Mouse (Mus musculus): ENCODE data around the gene Zmynd8. TPM values are rescaled to one million over a fixed set of nuclear protein-coding genes. Genes with fewer than 3 reads are reported as not detected.

Zmynd8 gene
- 67.6 and 71.5 TPM in 2 replicates for polyA plus RNA-seq (2016; fragmentation: Nextera tagmentation; extraction: Ambion mirVana)

- H3K9ac ChIP-seq, result no peak within 1 kb of the TSS
- no peak for ATAC-seq (ENCODE audit: low FRiP score)
- H3K27ac ChIP-seq, result no peak within 1 kb of the TSS
Observed at GRCm38 (mm10) chr2:165898202-165899194, at the start of gene Zmynd8. Zmynd8 (minus strand) TSS chr2:165899016.

DNA sequence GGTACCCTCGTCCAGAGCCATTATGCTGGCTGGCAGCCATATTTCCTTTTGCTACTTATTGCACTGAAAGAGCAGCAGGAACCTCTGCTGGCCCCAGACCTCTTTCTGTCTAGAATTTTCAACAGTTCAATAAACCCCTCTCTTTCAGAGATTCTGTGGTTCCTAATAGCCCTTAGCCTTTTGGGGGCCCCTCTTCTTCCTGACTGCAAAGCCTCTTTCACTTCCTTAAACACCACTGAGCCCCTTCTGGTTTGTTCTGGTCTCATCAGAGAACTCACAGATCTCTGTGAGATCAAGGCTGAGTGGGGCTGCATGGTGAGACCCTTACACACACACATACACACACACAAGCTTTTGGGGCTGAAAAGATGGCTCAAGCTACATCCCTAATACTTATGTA, 49.2 kb upstream of the Zmynd8 start:
- peaks cover 7% of the 10 kb centered on the region; the same call in 1 of the 2 replicates for H3K4me1 ChIP-seq
- H3K27ac ChIP-seq, result no peak overlapping the region
- H3K36me3 ChIP-seq (replicated peaks), result no peaks in the 10 kb centered on the region
- H3K4me3 ChIP-seq (replicated peaks), result no peak overlapping the region
- 58% methylated on average over 1 of the region's 1 CpGs for WGBS
- no peaks in the 10 kb centered on the region for H3K9me3 ChIP-seq
- no peak for ATAC-seq (ENCODE audit: low FRiP score)
- H3K4me2 ChIP-seq, result no peak overlapping the region
- no peak overlapping the region for H3K9ac ChIP-seq
- H3K27me3 ChIP-seq, result peaks cover 6% of the 10 kb centered on the region; the same call in 1 of the 2 replicates

More at GRCm38 (mm10) chr2:165898202-165899194, at the start of gene Zmynd8:
- Histone ChIP-seq H3K4me2 (peak within 1 kb of the TSS; percentile 21; the same call in 1 of the 2 replicates), H3K4me1 (peaks cover 34% of the 10 kb centered on the region), H3K9me3 (no peaks in the 10 kb centered on the region), H3K27me3 (no peaks in the 10 kb centered on the region), H3K36me3 (replicated peaks) (no peaks in the 10 kb centered on the region), H3K4me3 (replicated peaks) (no peak within 1 kb of the TSS)
- WGBS, result 24% methylated on average over 23 of the region's 23 CpGs

- peaks cover 6% of the 10 kb centered on the region; the same call in 1 of the 2 replicates for H3K27me3 ChIP-seq
- ATAC-seq (ENCODE audit: low FRiP score), result no peak
- H3K36me3 ChIP-seq (replicated peaks), result no peaks in the 10 kb centered on the region
- H3K4me1 ChIP-seq, result no peaks in the 10 kb centered on the region
- no peak overlapping the region for H3K4me3 ChIP-seq (replicated peaks)
- 89% methylated on average over 1 of the region's 1 CpGs for WGBS
- H3K9ac ChIP-seq, result no peak overlapping the region
- H3K27ac ChIP-seq, result no peak overlapping the region
- H3K9me3 ChIP-seq, result no peaks in the 10 kb centered on the region
- no peak overlapping the region for H3K4me2 ChIP-seq
Observed at GRCm38 (mm10) chr2:165946046-165946564, 47.3 kb upstream of the Zmynd8 start.

GRCm38 (mm10) chr2:165944576-165945351, 45.9 kb upstream of the Zmynd8 start:
- ATAC-seq (ENCODE audit: low FRiP score), result no peak
- 79% methylated on average over 11 of the region's 11 CpGs for WGBS

DNA sequence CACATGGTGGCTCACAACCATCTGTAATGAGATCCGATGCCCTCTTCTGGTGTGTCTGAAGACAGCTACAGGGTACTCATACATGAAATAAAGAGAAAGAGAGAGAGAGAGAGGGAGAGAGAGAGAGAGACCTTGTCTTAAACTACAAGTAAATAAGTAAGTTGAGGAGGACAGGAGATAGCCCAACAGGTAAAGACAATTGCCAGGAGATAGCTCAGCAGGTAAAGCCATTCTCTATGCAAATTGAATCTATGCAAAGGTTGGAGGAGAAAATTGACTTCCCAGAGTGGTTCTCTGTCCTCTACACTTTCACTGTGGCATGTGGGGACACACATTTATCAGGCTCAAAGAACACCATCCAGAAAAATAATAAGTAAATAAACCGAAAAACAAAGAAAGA, 44.3 kb upstream of the Zmynd8 start:
- Histone ChIP-seq H3K36me3 (replicated peaks) (no peaks in the 10 kb centered on the region), H3K27me3 (no peaks in the 10 kb centered on the region), H3K9me3 (no peaks in the 10 kb centered on the region), H3K4me2 (no peak overlapping the region), H3K4me1 (no peaks in the 10 kb centered on the region), H3K9ac (no peak overlapping the region), H3K4me3 (replicated peaks) (no peak overlapping the region), H3K27ac (no peak overlapping the region)
- 98% methylated on average over 2 of the region's 2 CpGs for WGBS
- ATAC-seq (ENCODE audit: low FRiP score), result no peak

More at GRCm38 (mm10) chr2:165944576-165945351, 45.9 kb upstream of the Zmynd8 start:
- Histone ChIP-seq H3K4me3 (replicated peaks) (no peak overlapping the region), H3K9ac (no peak overlapping the region), H3K27ac (no peak overlapping the region), H3K4me2 (no peak overlapping the region), H3K36me3 (replicated peaks) (no peaks in the 10 kb centered on the region), H3K27me3 (peaks cover 3% of the 10 kb centered on the region; the same call in 1 of the 2 replicates), H3K9me3 (no peaks in the 10 kb centered on the region), H3K4me1 (no peaks in the 10 kb centered on the region)

GRCm38 (mm10) chr2:165936106-165936505, 37.3 kb upstream of the Zmynd8 start:
- no peak overlapping the region for H3K4me3 ChIP-seq (replicated peaks)
- no peak overlapping the region for H3K9ac ChIP-seq
- H3K27ac ChIP-seq, result no peak overlapping the region
- H3K36me3 ChIP-seq (replicated peaks), result no peaks in the 10 kb centered on the region
- no peak overlapping the region for H3K4me2 ChIP-seq
- H3K4me1 ChIP-seq, result no peaks in the 10 kb centered on the region
- ATAC-seq (ENCODE audit: low FRiP score), result no peak
- 77% methylated on average over 12 of the region's 12 CpGs for WGBS
- H3K27me3 ChIP-seq, result no peaks in the 10 kb centered on the region
- no peaks in the 10 kb centered on the region for H3K9me3 ChIP-seq

- Histone ChIP-seq H3K9ac (no peak overlapping the region), H3K4me2 (no peak overlapping the region), H3K4me1 (no peaks in the 10 kb centered on the region), H3K4me3 (replicated peaks) (no peak overlapping the region), H3K27me3 (no peaks in the 10 kb centered on the region), H3K36me3 (replicated peaks) (no peaks in the 10 kb centered on the region), H3K27ac (no peak overlapping the region), H3K9me3 (no peaks in the 10 kb centered on the region)
- 92% methylated on average over 16 of the region's 16 CpGs for WGBS
- ATAC-seq (ENCODE audit: low FRiP score), result no peak
Observed at GRCm38 (mm10) chr2:165927705-165928104, 28.9 kb upstream of the Zmynd8 start.

DNA sequence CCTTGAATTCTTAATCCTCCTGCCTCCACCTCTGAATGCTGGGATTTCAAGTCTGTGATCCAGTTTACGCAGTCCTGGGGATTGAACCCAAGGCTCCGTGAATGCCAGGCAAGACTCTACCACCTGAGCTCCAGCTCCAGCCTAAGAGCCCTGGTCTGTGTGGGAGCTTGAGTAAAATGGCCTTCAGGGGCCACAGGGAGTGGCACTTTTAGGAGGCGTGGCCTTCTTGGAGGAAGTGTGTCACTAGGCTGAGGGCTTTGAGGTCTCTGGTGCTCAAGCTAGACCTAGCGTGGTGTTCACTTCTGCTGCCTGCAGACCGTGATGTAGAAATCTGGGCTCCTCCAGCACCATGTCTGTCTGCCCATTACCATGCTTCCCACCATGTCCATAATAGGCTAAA, 27.4 kb upstream of the Zmynd8 start:
- ATAC-seq (ENCODE audit: low FRiP score), result no peak
- Histone ChIP-seq H3K9me3 (no peaks in the 10 kb centered on the region), H3K9ac (no peak overlapping the region), H3K4me2 (no peak overlapping the region), H3K4me1 (0 out of 2 replicates have a peak, but pooled peaks cover 3% of the 10 kb centered on the region), H3K27ac (no peak overlapping the region), H3K27me3 (no peaks in the 10 kb centered on the region), H3K4me3 (replicated peaks) (no peak overlapping the region), H3K36me3 (replicated peaks) (no peaks in the 10 kb centered on the region)
- WGBS, result 95% methylated on average over 5 of the region's 5 CpGs

GRCm38 (mm10) chr2:165925144-165925543, 26.3 kb upstream of the Zmynd8 start:
- Histone ChIP-seq H3K4me2 (no peak overlapping the region), H3K4me3 (replicated peaks) (no peak overlapping the region), H3K27me3 (no peaks in the 10 kb centered on the region), H3K9ac (no peak overlapping the region), H3K4me1 (0 out of 2 replicates have a peak, but pooled peaks cover 3% of the 10 kb centered on the region), H3K27ac (no peak overlapping the region), H3K9me3 (no peaks in the 10 kb centered on the region), H3K36me3 (replicated peaks) (no peaks in the 10 kb centered on the region)
- 65% methylated on average over 3 of the region's 3 CpGs for WGBS
- ATAC-seq (ENCODE audit: low FRiP score), result no peak

- no peak overlapping the region for H3K9ac ChIP-seq
- 0 out of 2 replicates have a peak, but pooled peaks cover 3% of the 10 kb centered on the region for H3K4me1 ChIP-seq
- H3K27ac ChIP-seq, result no peak overlapping the region
- no peak for ATAC-seq (ENCODE audit: low FRiP score)
- no peaks in the 10 kb centered on the region for H3K36me3 ChIP-seq (replicated peaks)
- no peak overlapping the region for H3K4me3 ChIP-seq (replicated peaks)
- no peaks in the 10 kb centered on the region for H3K27me3 ChIP-seq
- 90% methylated on average over 2 of the region's 2 CpGs for WGBS
- H3K9me3 ChIP-seq, result no peaks in the 10 kb centered on the region
- H3K4me2 ChIP-seq, result no peak overlapping the region
Observed at GRCm38 (mm10) chr2:165924695-165925094, 25.9 kb upstream of the Zmynd8 start.

GRCm38 (mm10) chr2:165923715-165924114, 24.9 kb upstream of the Zmynd8 start:
- no peak for ATAC-seq (ENCODE audit: low FRiP score)
- no peaks in the 10 kb centered on the region for H3K9me3 ChIP-seq
- 96% methylated on average over 8 of the region's 8 CpGs for WGBS
- no peak overlapping the region for H3K4me2 ChIP-seq
- H3K4me3 ChIP-seq (replicated peaks), result no peak overlapping the region
- H3K27me3 ChIP-seq, result no peaks in the 10 kb centered on the region
- H3K27ac ChIP-seq, result no peak overlapping the region
- H3K9ac ChIP-seq, result no peak overlapping the region
- H3K36me3 ChIP-seq (replicated peaks), result no peaks in the 10 kb centered on the region
- 0 out of 2 replicates have a peak, but pooled peaks cover 3% of the 10 kb centered on the region for H3K4me1 ChIP-seq

DNA sequence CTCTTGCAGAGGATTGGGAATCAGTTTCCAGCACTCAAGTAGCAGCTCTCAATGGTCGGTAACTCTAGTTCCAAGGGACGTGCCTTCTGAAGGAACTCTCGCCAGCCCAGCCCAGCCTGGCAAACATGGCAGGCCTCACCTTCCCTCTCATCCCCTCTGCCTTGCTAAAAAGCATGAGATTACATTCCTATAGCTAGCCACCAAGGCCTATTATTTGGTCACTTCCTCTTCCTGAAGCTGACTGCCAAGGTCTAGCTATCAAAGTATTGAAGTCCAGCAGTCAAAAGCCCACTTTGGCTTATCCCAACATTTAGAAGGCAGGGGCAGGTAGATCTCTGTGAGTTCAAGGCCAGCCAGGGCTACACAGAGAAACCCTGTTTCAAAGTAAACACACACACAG, 24.2 kb upstream of the Zmynd8 start:
- no peak overlapping the region for H3K27ac ChIP-seq
- H3K9me3 ChIP-seq, result no peaks in the 10 kb centered on the region
- no peak for ATAC-seq (ENCODE audit: low FRiP score)
- no peak overlapping the region for H3K9ac ChIP-seq
- no peaks in the 10 kb centered on the region for H3K36me3 ChIP-seq (replicated peaks)
- no peaks in the 10 kb centered on the region for H3K27me3 ChIP-seq
- 0 out of 2 replicates have a peak, but pooled peaks cover 3% of the 10 kb centered on the region for H3K4me1 ChIP-seq
- H3K4me3 ChIP-seq (replicated peaks), result no peak overlapping the region
- 89% methylated on average over 3 of the region's 3 CpGs for WGBS
- no peak overlapping the region for H3K4me2 ChIP-seq

Measured in forebrain, embryonic 12.5 days (tissue).